Mouse (Mus musculus): ENCODE measurements around the gene Gm8947. TPM values are rescaled to one million over a fixed set of nuclear protein-coding genes. Genes with fewer than 3 reads are reported as not detected.

Gm8947 gene
- polyA plus RNA-seq (2014; fragmentation: Illumina TruSeq; extraction: RNeasy Lipid Tissue Mini Kit (QIAGEN cat#74804); ENCODE audit: insufficient read depth, low read depth, low replicate concordance), result not detected

DNA sequence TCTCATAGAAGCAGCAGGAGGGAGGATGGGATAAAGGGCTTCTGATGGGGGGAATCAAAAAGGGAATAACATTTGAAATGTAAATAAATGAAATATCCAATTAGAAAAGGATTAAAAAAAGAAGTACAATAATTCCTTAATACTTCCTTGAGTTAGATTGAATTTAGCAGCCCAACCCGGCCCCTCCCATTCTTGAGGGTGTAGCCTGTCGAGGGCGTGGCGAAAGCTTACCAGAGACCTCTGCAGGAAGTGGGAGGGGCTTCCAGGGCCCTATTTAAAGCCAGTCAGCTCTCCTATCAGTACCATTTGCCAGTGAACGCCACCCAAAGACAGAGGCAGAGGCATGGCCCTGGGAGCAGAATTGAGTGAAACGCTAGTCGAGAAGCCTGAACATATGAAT, at the start of gene Gm8947:
Gm8947 (plus strand) TSS at position 302 of the 400 bp plus-strand sequence.

DNA sequence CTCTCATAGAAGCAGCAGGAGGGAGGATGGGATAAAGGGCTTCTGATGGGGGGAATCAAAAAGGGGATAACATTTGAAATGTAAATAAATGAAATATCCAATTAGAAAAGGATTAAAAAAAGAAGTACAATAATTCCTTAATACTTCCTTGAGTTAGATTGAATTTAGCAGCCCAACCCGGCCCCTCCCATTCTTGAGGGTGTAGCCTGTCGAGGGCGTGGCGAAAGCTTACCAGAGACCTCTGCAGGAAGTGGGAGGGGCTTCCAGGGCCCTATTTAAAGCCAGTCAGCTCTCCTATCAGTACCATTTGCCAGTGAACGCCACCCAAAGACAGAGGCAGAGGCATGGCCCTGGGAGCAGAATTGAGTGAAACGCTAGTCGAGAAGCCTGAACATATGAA, 9.9 kb upstream of the Gm8947 start, which contains the start of gene Gm47985:
Gm47985 (plus strand) TSS at position 272 of the 400 bp plus-strand sequence.

DNA sequence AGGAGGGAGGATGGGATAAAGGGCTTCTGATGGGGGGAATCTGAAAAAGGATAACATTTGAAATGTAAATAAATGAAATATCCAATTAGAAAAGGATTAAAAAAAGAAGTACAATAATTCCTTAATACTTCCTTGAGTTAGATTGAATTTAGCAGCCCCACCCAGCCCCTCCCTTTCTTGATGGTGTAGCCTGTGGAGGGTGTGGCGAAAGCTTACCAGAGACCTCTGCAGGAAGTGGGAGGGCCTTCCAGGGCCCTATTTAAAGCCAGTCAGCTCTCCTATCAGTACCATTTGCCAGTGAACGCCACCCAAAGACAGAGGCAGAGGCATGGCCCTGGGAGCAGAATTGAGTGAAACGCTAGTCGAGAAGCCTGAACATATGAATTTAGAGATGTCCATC, 5.9 kb downstream of the Gm8947 start, which contains the start of gene Gm47995:
Gm47995 (plus strand) TSS at position 329 of the 400 bp plus-strand sequence.

DNA sequence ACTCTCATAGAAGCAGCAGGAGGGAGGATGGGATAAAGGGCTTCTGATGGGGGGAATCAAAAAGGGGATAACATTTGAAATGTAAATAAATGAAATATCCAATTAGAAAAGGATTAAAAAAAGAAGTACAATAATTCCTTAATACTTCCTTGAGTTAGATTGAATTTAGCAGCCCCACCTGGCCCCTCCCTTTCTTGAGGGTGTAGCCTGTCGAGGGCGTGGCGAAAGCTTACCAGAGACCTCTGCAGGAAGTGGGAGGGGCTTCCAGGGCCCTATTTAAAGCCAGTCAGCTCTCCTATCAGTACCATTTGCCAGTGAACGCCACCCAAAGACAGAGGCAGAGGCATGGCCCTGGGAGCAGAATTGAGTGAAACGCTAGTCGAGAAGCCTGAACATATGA, 11.6 kb downstream of the Gm8947 start, which contains the start of gene 3110040M04Rik:
3110040M04Rik (plus strand) TSS at position 304 of the 400 bp plus-strand sequence.

DNA sequence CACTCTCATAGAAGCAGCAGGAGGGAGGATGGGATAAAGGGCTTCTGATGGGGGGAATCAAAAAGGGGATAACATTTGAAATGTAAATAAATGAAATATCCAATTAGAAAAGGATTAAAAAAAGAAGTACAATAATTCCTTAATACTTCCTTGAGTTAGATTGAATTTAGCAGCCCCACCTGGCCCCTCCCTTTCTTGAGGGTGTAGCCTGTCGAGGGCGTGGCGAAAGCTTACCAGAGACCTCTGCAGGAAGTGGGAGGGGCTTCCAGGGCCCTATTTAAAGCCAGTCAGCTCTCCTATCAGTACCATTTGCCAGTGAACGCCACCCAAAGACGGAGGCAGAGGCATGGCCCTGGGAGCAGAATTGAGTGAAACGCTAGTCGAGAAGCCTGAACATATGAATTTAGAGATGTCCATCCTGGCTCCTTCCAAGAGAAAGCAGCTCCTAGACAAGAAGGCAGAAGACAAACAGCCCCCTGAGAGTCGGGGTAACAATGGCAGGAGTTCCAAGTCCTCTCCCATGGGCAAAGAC, 17.7 kb downstream of the Gm8947 start, which contains the start of gene Gm47996:
Gm47996 (plus strand) TSS at position 308 of the 532 bp plus-strand sequence.

Other genes starting within 250 kb of the Gm8947 start
- gene Hmcn1, start 198.9 kb upstream of the Gm8947 start, polyA plus RNA-seq (2014; fragmentation: Illumina TruSeq; extraction: RNeasy Lipid Tissue Mini Kit (QIAGEN cat#74804); ENCODE audit: insufficient read depth, low read depth, low replicate concordance), result 9.8 TPM
- not detected for gene Gm47985, start 9.8 kb upstream of the Gm8947 start, polyA plus RNA-seq (2014; fragmentation: Illumina TruSeq; extraction: RNeasy Lipid Tissue Mini Kit (QIAGEN cat#74804); ENCODE audit: insufficient read depth, low read depth, low replicate concordance)
- gene Gm47995, start 6.1 kb downstream of the Gm8947 start, polyA plus RNA-seq (2014; fragmentation: Illumina TruSeq; extraction: RNeasy Lipid Tissue Mini Kit (QIAGEN cat#74804); ENCODE audit: insufficient read depth, low read depth, low replicate concordance), result not detected
- gene 3110040M04Rik, start 11.7 kb downstream of the Gm8947 start, polyA plus RNA-seq (2014; fragmentation: Illumina TruSeq; extraction: RNeasy Lipid Tissue Mini Kit (QIAGEN cat#74804); ENCODE audit: insufficient read depth, low read depth, low replicate concordance), result not detected
- not detected for gene Gm47996, start 17.8 kb downstream of the Gm8947 start, polyA plus RNA-seq (2014; fragmentation: Illumina TruSeq; extraction: RNeasy Lipid Tissue Mini Kit (QIAGEN cat#74804); ENCODE audit: insufficient read depth, low read depth, low replicate concordance)
- gene Ivns1abp, start 152.1 kb downstream of the Gm8947 start, polyA plus RNA-seq (2014; fragmentation: Illumina TruSeq; extraction: RNeasy Lipid Tissue Mini Kit (QIAGEN cat#74804); ENCODE audit: insufficient read depth, low read depth, low replicate concordance), result 61.9 TPM
- gene Swt1, start 236.1 kb downstream of the Gm8947 start, polyA plus RNA-seq (2014; fragmentation: Illumina TruSeq; extraction: RNeasy Lipid Tissue Mini Kit (QIAGEN cat#74804); ENCODE audit: insufficient read depth, low read depth, low replicate concordance), result 12.7 TPM
- 16.3 TPM for gene Trmt1l, start 236.2 kb downstream of the Gm8947 start, polyA plus RNA-seq (2014; fragmentation: Illumina TruSeq; extraction: RNeasy Lipid Tissue Mini Kit (QIAGEN cat#74804); ENCODE audit: insufficient read depth, low read depth, low replicate concordance)